Mouse (Mus musculus): ENCODE data around the gene Tead1.

Tead1 gene

DNA sequence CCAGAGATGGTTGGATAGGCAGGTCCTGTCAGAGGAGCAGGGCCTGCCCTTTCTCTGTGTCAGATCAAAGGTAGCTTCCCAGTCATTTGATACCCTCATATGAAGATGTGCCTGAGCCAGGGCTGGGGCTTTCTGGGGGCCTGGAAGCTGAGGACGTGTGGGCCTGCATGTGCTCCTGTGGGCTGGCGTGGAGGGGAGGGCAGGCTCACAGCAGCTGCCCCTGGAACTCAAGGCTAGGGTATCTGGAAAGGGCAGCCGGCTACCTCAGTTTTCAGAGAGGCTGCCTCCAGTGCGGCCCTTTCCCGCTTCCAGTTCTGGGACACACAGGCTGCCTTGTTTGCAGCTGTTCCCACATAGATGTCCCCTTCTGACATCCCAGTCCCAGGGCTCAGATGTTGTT lies 96.7 kb downstream of the Tead1 start:
- DNase-seq (ENCODE audit: low read depth, low spot score) = no peak

DNA sequence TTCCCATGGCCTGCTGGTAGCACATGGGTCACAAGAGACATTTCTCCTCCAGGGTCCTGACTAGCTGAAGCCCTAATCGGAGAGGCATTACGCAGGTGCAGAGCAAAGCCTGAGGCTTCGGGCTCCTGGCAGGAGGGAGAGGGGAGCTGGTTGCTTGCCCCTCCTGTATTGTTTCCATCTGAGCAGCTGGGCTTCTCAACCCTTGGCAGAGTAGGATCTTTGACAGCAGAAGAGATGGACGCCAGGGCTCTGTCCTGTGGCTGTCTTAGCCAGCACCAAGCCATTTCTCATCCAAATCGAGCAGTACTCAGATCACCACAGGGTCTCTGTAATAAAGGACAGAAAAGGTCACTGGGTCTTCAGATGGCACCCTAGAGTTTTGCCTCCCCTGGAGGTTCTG lies 97.6 kb downstream of the Tead1 start:
- DNase-seq (ENCODE audit: low read depth, low spot score) = no peak

DNA sequence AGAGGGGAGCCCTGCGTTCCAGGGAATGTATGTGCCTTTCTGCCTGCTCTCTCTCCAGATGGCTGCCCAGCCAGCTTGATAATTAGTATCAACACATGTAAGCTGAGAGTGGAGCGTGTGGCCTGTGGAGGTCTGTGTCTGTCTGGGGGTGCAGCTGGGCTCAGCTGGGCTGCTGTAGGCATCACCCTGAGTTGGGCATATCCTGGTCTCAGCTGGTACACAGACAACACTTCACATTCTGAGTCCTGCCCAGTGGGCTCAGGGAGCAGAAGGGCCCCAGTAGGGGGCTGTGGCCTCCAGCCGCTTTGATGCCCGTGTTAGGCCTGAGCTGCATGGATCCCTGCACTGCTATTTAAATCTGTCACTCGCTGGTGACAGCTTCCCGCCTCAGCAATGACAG lies 100.5 kb downstream of the Tead1 start:
- no peak for DNase-seq (ENCODE audit: low read depth, low spot score)

DNA sequence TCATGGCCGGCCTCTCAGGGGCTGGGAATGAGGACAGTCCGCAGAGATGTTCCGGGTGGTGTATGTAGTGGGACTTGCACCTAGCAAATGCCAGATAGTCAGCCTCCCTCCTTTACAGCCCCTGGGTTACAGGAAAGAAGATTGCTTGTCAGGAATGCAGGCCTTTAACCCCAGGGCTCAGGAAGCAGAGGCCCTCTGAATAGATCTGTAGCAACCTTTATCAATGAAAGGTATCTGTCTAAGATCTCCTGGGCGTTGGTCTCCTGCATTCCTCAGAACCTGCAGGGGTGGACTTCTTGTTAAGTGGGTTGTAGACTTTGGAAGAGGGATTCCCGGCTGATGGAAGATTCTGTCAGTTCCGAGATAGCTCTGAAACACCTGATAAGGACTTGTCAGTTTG lies 101.8 kb downstream of the Tead1 start:
- no peak for DNase-seq (ENCODE audit: low read depth, low spot score)

DNA sequence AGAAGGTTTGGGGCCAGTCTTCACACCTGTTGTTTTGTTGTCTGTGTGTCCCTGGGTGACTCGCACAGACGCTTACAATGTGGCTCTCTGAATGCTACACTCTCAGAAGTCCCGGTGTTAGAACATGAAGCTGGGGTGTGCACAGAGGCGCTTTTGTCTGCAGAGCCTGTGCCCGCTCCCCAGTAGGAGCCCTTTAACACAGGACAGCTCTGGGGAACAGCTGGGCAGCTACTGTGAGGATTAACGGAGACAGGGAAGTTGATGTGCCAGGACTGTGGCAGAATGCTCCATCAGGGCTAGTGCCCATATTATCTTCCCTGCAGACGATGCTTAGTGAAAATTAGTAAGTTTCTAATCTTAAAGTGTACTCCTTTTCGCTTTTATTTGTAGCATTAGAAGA lies 102.9 kb downstream of the Tead1 start:
- DNase-seq (ENCODE audit: low read depth, low spot score) = no peak

DNA sequence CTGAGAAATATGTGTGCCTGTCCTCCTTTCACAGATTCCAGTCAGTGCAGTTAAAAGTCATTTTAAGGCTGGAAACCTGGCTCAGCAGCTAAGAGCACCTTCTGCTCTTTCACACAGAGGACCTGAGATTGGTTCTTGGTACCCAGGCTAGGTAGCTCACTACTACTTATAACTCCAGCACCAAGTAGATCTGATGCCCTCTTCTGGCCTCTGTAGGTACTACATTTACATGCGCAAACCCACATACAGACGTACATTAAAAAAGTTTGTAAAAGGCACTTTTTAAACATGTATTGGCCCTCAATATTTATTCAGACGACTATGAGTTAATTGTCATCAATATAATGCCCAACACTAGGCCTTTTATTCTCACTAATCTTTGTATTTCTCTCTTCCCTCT lies 105.2 kb downstream of the Tead1 start:
- peak; percentile 36 for DNase-seq (ENCODE audit: low read depth, low spot score)

DNA sequence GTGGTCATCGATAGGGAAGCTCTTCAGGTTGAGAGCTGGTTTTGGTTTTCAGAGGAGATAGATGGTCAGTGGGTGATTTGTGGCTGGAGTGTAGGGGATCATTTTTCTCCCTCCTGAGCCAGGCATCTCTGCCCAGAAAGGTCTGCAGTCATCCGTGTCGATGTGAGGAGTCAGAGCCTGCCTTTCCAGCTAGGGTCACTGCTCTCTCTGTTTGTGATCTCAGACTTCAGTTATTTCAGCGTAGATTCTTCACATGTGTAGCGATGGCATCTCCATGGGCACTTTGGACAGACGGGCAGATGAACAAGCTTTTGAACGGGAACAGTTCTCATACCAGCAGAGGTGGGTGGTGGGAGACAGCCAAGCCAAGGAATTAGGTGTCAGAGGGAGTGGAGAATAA lies 106.2 kb downstream of the Tead1 start:
- DNase-seq (ENCODE audit: low read depth, low spot score) = no peak

DNA sequence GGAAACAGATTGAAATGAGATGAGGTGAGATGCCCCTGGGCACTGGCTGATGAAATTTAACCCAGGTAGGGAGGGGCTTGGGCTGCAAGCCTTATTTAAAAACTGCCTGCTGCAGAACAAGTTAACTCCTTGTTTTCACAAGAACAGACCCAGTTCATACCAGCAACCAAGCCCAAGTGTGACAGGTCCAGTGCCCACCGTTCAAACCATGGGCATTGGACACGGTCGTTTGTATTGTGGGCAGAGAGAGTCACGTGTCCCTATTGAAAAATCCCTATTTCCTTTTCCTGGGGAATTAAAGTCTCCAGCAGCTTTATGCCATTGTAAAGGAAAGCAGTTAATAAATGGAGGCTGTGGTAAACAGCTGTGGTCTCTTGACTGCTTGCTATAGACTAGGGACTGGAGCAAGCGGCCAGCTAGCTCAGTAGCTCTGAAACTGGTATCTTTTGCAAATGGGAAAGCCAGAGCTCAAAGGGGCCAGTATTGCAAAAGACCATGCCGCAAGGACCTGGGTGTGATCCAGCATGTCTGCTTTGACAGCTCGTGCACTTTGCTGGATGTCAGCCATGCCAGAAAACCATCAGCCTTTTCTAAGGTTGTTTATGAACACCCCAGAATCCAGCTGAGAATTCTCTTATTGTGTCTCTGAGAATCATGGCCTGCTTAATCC lies 107.6 kb downstream of the Tead1 start:
- DNase-seq (ENCODE audit: low read depth, low spot score) = no peak

DNA sequence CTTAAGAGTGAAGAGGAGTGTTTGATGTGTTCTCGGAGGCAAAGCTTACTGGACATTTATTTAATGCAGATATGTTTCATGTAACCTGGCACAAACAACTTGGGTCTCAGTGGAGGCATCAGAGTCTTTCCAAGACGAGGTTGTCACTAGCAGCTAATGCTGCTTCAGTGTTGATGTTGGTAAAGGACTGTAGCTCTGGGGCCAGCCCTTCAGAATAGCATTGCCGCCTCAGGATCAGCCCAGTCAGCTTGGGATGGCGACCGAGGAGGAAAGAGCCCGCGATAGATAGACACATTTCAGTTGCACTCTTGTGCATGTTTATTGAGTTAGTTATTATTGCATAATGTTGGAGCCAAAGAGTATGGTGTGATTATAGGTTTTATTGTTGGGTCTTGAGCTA lies 108.2 kb downstream of the Tead1 start:
- no peak for DNase-seq (ENCODE audit: low read depth, low spot score)

DNA sequence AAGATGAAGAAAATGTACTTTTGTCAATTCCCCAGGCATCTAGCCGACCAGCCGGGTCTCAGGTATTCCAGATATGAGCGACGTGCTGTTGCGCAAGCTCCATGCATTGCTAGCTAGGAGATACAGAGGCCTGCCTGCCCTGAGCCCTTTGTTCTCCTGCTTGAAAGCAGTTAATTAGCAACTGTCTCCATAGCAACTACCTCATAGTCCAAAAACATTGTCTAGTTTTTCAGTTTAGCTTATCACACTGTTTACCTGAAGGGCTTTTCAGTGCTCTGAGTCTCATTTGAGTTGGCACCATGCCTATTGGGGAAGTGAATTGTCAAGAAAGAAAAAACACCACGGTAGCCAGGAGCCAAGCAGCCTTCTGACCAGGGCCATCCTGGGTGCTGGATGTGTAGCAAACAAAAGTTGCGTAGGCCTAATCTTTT lies 109.2 kb downstream of the Tead1 start:
- DNase-seq (ENCODE audit: low read depth, low spot score) = no peak

DNA sequence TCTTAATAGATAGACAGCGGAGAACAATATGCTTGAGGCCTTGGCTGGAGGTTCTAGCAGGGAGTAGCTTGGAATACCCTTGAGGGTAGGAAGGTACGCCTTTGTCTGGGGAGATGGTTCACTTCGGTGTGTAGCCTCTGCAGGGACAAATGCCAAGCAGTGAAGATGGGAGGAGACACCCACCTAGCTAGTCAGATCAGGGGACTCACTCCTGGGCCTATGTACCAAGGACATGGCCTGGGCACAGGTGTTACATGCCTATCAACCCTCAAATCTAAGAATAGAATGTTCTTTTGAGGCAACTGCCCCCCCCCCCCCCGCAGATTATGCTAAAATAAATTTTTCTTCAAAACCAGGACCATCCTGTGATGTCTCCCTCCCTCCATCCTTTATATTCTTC lies 110.6 kb downstream of the Tead1 start:
- no peak for DNase-seq (ENCODE audit: low read depth, low spot score)

DNA sequence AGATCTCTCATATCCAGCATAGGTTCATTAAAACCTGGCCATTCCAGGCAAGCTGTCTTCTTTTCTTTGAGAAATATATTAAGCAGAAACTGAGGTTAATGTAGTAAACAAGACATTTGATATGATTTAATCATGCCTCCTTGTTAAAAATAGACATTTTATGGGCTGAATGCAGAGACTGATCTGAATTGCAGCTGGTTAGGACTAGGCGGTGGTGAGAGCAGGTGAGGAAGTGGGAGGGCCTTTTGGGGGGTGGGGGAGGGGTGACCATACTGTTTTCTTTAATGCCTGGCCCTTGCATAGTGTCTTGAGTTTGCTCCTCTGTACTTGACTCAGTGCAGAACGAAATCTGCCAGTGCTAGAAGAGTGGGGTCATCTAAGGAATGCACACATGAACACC lies 111.2 kb downstream of the Tead1 start:
- no peak for DNase-seq (ENCODE audit: low read depth, low spot score)

DNA sequence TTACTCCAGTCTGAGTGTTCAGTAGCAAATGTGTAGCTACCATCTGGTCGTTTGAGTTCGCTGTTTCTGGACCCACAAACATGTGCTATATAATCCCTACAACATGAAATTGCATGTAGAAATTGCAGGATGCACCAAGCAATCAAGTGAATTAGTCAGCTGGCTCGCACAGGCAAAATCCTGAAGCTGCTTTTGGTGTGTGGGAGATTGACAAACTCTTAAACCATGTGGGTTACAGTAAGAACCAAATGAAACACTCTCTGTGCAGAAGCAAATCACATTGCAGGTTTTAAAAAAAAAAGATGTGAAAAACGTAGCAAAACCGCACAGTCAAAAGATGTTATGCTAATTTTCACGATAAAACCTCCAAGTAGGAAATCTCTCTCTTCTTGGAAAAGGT lies 113.6 kb downstream of the Tead1 start:
- DNase-seq (ENCODE audit: low read depth, low spot score) = no peak

DNA sequence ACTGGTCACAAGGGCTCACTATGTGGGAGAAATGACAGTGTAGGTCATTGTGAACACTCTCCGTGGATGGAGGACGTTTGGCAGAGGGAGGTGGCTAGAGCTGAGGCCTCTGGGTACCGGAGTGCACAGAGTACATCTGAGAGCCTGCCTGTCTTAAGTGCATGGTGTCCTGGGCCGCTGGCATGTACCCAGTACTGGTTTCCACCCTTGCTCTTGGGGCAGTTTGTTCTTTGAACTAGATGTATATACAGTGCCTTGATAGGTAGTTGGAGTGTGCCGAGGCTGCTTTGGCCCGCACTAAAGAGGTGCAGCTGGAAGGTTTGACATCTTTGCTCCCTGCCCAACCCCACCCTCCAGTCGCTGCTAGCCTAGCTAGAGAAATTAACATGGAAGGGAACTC lies 114.8 kb downstream of the Tead1 start:
- DNase-seq (ENCODE audit: low read depth, low spot score) = no peak

DNA sequence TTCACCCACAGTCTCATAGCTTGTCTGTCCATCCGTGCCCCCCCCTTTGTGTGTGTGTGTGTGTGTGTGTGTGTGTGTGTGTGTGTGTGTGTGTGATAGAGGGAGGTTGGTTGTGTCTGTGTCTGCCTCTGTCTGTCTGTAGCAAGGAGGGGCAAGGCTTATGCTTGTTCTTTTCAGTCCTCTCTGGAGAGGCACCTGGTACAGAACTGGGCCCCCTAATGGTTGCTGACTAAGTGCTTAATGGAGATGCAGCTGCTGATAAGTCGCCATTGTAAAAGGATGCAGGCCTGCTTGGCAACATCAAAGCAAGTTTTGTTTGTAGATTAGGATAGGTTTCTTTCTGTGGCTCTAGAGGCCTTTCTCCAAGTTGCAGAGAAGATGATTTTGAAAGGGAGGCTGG lies 115.4 kb downstream of the Tead1 start:
- no peak for DNase-seq (ENCODE audit: low read depth, low spot score)

DNA sequence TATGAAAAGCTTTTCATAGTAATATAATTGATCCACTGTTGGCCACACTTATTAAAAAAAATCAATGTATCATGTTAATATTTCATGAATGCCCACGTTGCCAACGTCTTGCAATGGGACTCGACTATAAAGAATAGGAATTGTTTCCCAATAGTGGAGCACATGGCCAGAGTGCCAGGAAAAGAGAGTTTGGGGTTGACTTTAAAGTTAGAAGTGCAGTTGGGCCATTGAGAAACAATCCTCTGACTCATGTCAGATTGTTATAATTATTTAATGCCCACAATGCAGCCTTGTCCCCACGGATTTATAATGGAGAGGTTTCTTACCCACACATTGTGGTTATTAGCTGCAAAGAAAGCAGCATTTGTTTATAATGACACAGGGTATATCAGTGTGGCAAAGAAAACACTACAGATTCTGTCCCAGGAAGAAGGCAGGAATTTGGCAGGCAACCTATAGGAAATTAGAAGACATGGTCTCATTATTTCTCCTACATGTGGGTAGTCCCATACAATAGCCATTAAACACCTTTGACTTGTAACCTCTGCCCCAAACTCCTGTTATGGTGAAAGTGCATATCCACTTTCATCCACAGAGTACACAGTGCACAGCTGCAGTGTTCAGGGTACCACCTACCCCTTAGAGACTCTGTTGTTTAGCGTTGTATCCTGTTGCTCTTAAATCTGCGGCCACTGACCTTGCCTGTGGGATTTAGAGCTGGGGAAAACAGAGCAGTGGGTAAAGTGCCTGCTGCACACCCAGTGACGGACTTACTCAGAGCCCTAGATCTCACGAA lies 118.6 kb downstream of the Tead1 start:
- no peak for DNase-seq (ENCODE audit: low read depth, low spot score)

DNA sequence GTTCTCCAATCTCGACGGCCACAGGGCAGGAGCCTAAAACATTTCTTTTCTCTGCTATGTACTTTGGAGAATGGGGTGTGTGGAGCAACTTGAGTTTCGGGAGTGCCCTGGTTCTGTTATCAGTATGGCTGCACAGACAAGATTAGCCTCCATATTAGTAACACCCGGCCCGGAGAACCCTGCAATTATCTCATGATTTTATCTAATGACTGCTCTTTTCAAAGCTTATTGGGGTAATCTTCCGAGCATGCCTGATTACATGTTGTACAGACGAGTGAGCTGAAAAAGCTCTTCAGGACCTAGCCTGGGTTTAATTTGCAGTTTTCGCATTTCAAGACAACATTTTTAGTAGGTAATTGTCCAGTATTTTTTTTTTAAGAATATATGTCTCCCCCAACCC lies 122.6 kb downstream of the Tead1 start:
- no peak for DNase-seq (ENCODE audit: low read depth, low spot score)

DNA sequence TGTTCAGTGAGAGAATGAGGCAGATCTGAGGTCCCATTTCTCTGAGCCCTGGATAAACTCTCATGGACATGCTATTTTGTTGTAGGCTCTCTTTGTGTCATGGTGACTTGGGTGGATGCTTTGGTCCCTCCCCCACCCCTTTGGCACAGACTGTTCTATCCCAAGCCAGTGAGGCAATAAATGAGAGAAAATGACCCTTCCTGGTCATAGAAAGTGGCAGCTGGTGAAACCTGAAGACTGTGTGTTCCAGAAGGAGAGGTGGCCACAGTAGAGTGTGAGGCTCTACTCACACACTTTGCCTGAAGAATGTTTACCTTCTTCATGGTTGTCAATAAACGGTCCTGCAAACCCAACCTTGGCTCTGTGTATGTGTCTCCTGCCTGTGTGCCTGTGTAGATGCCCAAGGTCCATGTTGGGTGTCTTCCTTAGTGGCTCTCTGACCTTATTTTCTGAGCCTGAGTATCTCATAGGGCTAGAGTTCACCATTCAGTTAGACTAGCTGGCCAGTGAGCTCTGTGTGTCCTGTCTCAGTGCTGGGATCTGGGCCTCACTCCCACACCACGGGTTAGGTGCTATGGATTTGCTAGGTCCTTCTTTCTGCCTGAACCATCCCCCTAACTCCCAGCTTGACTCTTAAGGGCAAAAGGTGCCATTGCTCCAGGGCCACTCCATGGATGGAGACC lies 127.7 kb downstream of the Tead1 start:
- no peak for DNase-seq (ENCODE audit: low read depth, low spot score)

DNA sequence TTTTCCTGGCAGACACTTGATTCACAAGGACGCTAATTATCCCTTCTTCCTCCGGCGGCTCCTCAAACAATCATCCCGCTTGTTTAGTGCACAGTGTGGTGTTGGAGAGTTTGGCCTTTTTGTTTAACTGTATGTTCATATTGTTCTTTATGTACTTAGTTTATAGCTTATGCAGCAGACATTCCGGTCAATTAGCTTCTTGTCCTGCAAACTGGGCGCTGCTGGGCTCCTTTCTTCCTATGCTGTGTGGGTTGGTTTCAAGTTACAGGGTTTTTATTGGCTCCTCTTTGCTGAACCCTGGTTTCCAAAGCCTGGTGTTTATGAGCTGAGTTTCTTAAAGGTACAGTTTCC lies 128.3 kb downstream of the Tead1 start:
- no peak for DNase-seq (ENCODE audit: low read depth, low spot score)

DNA sequence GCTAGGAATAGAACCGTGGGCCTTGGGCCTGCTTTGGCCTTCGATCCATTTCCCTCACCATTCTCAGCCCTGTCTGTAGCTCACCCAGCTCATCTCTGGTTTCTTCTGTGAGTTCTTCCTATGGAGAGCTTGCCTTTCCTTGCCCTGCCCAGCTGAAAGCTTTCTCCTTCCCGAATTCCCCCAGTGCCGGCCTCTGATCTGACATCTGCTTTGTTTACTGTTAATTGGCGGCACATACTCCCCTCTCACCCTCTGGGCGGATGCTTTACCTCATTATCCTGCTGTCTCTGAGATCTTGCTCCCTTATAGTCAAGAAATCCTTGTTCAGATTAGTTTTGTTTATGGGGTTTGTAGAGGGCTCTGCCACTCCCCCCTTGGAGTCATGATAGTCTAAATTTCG lies 131.6 kb downstream of the Tead1 start:
- DNase-seq (ENCODE audit: low read depth, low spot score) = no peak

DNA sequence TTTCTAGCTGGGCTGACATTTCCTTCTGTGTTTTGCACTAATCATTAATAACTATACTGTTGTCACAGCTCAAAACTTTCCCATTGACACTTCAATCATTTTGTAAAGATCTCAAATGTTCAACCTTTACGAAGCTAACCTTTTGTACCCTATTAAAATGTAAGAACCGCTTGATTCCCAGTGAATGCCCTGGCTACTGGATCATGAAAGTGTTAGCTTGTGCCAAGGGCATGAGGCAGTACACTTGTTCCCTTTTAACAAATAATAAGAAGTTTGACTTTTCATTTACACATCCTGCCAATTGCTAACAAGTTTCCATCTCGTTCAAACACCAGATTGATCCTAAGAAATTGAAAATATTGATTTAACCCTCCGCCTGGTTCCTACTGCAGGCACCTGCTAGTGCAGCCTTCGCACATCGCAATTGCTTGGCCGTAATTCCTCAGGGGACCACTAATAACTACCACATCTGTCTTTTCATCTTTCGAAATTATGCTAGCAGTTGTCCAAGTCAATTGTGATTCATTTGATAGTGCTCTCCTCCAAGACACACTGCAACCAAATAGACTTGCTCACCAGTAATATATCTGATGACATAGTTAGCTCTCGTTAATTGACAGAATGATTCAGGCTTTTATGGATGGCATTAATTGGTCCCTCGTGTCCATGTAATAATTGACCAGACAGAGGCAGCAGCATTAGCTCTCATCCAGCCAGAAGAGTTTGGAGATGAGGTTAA lies 133.1 kb downstream of the Tead1 start:
- DNase-seq (ENCODE audit: low read depth, low spot score) = no peak

DNA sequence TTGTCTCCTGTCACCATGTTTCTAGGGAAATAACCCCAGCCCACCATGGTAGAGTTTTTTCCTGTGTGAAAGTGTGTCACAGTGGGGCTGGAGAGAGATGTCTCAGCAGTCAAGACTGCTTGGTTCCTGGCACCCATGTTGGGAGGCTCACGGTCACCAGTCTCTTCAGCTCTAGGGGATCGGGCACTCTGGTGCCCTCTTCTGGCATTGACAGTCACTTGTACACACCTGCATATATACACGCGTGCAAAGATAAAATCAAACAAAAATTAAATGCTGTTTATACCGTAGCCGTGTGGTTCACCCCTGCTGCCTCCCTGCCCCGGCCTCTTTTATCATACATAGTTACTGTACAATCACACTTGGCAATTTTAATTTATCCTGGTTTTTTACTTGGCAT lies 134.0 kb downstream of the Tead1 start:
- DNase-seq (ENCODE audit: low read depth, low spot score) = no peak

Data from WW6 (cell line).